Mouse (Mus musculus) C2C12 (cell line): ENCODE results near the gene Slc35a5.

ENCODE experiments used
- CEBPB ChIP-seq: IDR thresholded peaks from one replicate; pipeline ENCODE4 v1.6.1; 2011; ENCODE audit warnings: low read depth, mild to moderate bottlenecking, control low read depth, moderate library complexity
- CTCF ChIP-seq: IDR thresholded peaks from one replicate; pipeline ENCODE4 v1.5.1; 2011; ENCODE audit not compliant: control insufficient read depth, insufficient read depth, insufficient read length
- MAX ChIP-seq: IDR thresholded peaks from one replicate; pipeline ENCODE4 v1.6.1; 2011; ENCODE audit warnings: mild to moderate bottlenecking, control low read depth
- MYOD1 ChIP-seq: IDR thresholded peaks from one replicate; pipeline ENCODE4 v1.6.1; 2011; ENCODE audit warnings: low read depth; ENCODE audit not compliant: control insufficient read depth, insufficient read length
- MYOG ChIP-seq: IDR thresholded peaks from one replicate; pipeline ENCODE4 v1.6.1; 2011; ENCODE audit not compliant: control insufficient read depth, insufficient read length; ENCODE audit errors: extremely low read depth
- USF1 ChIP-seq: IDR thresholded peaks from one replicate; pipeline ENCODE4 v1.6.1; 2011; ENCODE audit warnings: low read depth, mild to moderate bottlenecking, control low read depth, moderate library complexity

GRCm38 (mm10) chr16:45158522-45159388, at the start of gene Slc35a5, which contains the start of gene Atg3:
- TF ChIP-seq CTCF: no peak
- TF ChIP-seq CEBPB: peak; percentile 18
- peak; percentile 99 for TF ChIP-seq USF1
- TF ChIP-seq MYOD1: no peak
- no peak for TF ChIP-seq MYOG
- TF ChIP-seq MAX: no peak
